ENCODE assay signal across 17 mouse cellular contexts in genomic region chr13:98539311-98539710, GRCm38 (mm10). TPM values are rescaled to one million over a fixed set of nuclear protein-coding genes. Genes with fewer than 3 reads are reported as not detected.
DNase-seq lines count a peak whose midpoint lies in the region; ATAC-seq and TF ChIP-seq lines count a peak whose summit lies in the region.
"Had no signal": no experiment of that assay in that cellular context is flagged by ENCODE, and none has a peak within 500 bp of the region (broad histone marks: within the 10 kb centered on the region; RNA-seq: fewer than 3 reads in every experiment).

No protein-coding gene starts in this region.

- no peaks in the 10 kb centered on the region for H3K9me3 ChIP-seq in liver, embryonic 14.5 days (ENCODE audit: control insufficient read depth, low read length)
- H3K9me3 ChIP-seq in forebrain, embryonic 11.5 days (ENCODE audit: control insufficient read depth, low read length), result no peaks in the 10 kb centered on the region
- H3K9me3 ChIP-seq: embryonic facial prominence, embryonic 12.5 days; hindbrain, embryonic 13.5 days; liver, embryonic 13.5 days had no signal

- H3K27me3 ChIP-seq in liver, embryonic 14.5 days (ENCODE audit: control insufficient read depth, insufficient read depth, low read length), result no peaks in the 10 kb centered on the region
- H3K27me3 ChIP-seq in C2C12 (ENCODE audit: control insufficient read depth, insufficient read depth, insufficient read length) (no peaks in the 10 kb centered on the region), Patski (no peaks in the 10 kb centered on the region)
- peaks cover 8% of the 10 kb centered on the region for H3K27me3 ChIP-seq in forebrain, embryonic 11.5 days (ENCODE audit: control insufficient read depth, insufficient read depth, low read length)
- H3K27me3 ChIP-seq: embryonic facial prominence, embryonic 12.5 days; liver, embryonic 13.5 days had no signal

- H3K4me3 ChIP-seq in liver, embryonic 14.5 days (ENCODE audit: insufficient read depth in 1 of 2, low read depth in 2 of 2, low read length in 2 of 2), result no peak overlapping the region
- no peak overlapping the region for H3K4me3 ChIP-seq in C2C12 (ENCODE audit: insufficient read depth, poor library complexity, severe bottlenecking)
- no peak overlapping the region for H3K4me3 ChIP-seq in forebrain, embryonic 11.5 days (ENCODE audit: low read depth, low read length)
- H3K4me3 ChIP-seq: embryonic facial prominence, embryonic 12.5 days; hindbrain, embryonic 13.5 days; layer of hippocampus, adult 2 months; liver, embryonic 13.5 days had no signal

- POLR2A ChIA-PET in Patski (lab: Charles Lee), result interaction anchor here (0.6 to 1.9 kb wide), 6 partner anchors 25 to 156 kb away, joined by 3 to 5 read pairs (median 4); partner anchors contain the start of gene Tmem171

- in situ Hi-C loops in Patski (cut with MboI; ENCODE audit: low pct_unique_long_range_greater_than_20kb), result loop anchor here (5.0 kb wide), 1 partner anchor 153 kb away; the partner anchor contains the start of gene Tmem171

- H3K9ac ChIP-seq in liver, embryonic 14.5 days (replicated peaks), result no peak overlapping the region
- no peak overlapping the region for H3K9ac ChIP-seq in forebrain, embryonic 11.5 days (ENCODE audit: low read length)
- H3K9ac ChIP-seq: embryonic facial prominence, embryonic 12.5 days; hindbrain, embryonic 13.5 days; liver, embryonic 13.5 days had no signal

- no peaks in the 10 kb centered on the region; a peak in 1 of 4 replicates for H3K4me1 ChIP-seq in liver, embryonic 14.5 days (replicated peaks; ENCODE audit: control insufficient read depth in 2 of 2, insufficient read depth in 2 of 2, low read length in 1 of 2)
- peaks cover 3% of the 10 kb centered on the region; the same call in 1 of the 2 replicates for H3K4me1 ChIP-seq in forebrain, embryonic 11.5 days (replicated peaks; ENCODE audit: control insufficient read depth, insufficient read depth, low read length)
- H3K4me1 ChIP-seq: liver, embryonic 13.5 days had no signal

- CTCF ChIA-PET in Patski (lab: Charles Lee), result interaction anchor here (1.8 to 1.9 kb wide), 2 partner anchors 40 to 154 kb away, joined by 4 read pairs; no protein-coding TSS in a partner anchor

- peak; percentile 4 to 16 (median 5) for DNase-seq in liver, embryonic 14.5 days (ENCODE audit: low read depth in 3 of 3, low spot score in 3 of 3)
- DNase-seq in liver, result no peak
- no peak for DNase-seq in Patski (ENCODE audit: low read depth, low spot score)
- peak; percentile 51 to 84 for DNase-seq in kidney, postnatal 36 days
- no peak for DNase-seq in forebrain, embryonic 11.5 days (ENCODE audit: low spot score)
- DNase-seq in adrenal gland, postnatal 25 days, result no peak
- DNase-seq: adrenal gland, postnatal 10 days; cerebellum, postnatal 36 days; gastrocnemius, postnatal 10 days; heart, postnatal 14 days; liver, embryonic 13.5 days; right cerebral cortex, adult 18-20 months had no signal

- TF ChIP-seq CTCF in liver, embryonic 14.5 days (IDR thresholded peaks at IDR 0.05; ENCODE audit: low read depth), result no peak
- TF ChIP-seq CTCF in C2C12 (IDR thresholded peaks at IDR 0.05; ENCODE audit: control insufficient read depth, insufficient read depth, insufficient read length) (no peak), Patski (IDR thresholded peaks at IDR 0.05) (no peak)

- H3K27ac ChIP-seq in liver, embryonic 14.5 days, result no peak overlapping the region
- no peak overlapping the region for H3K27ac ChIP-seq in forebrain, embryonic 11.5 days (ENCODE audit: low read depth, low read length)
- H3K27ac ChIP-seq: embryonic facial prominence, embryonic 12.5 days; hindbrain, embryonic 13.5 days; layer of hippocampus, adult 2 months; liver, embryonic 13.5 days had no signal

- TF ChIP-seq EP300 in liver, embryonic 14.5 days (IDR thresholded peaks at IDR 0.05; ENCODE audit: low read depth), result no peak

- no peak overlapping the region for H3K4me2 ChIP-seq in liver, embryonic 14.5 days (ENCODE audit: low read depth)
- H3K4me2 ChIP-seq in forebrain, embryonic 11.5 days (ENCODE audit: low read depth, low read length, severe bottlenecking), result no peak overlapping the region
- H3K4me2 ChIP-seq: embryonic facial prominence, embryonic 12.5 days; hindbrain, embryonic 13.5 days; liver, embryonic 13.5 days had no signal

- H3ac ChIP-seq in C2C12 (ENCODE audit: control insufficient read depth, insufficient read length, low read depth), result no peak overlapping the region

- no peak for ATAC-seq in liver, embryonic 14.5 days (ENCODE audit: insufficient read depth)
- peak; percentile 42 for ATAC-seq in Patski
- no peak for ATAC-seq in forebrain, embryonic 11.5 days (replicated peaks; ENCODE audit: low FRiP score)

- no peaks in the 10 kb centered on the region for H3K79me3 ChIP-seq in C2C12 (ENCODE audit: low read depth)

- WGBS in liver, embryonic 14.5 days (ENCODE audit: insufficient replicate concordance), result 55% methylated on average over 7 of the region's 7 CpGs
- WGBS in forebrain, embryonic 11.5 days, result 75% methylated on average over 7 of the region's 7 CpGs

- H3K36me3 ChIP-seq in liver, embryonic 14.5 days (replicated peaks; ENCODE audit: control insufficient read depth, insufficient read depth, low read depth), result no peaks in the 10 kb centered on the region
- H3K36me3 ChIP-seq in C2C12 (ENCODE audit: control insufficient read depth, insufficient read depth), result no peaks in the 10 kb centered on the region
- H3K36me3 ChIP-seq in forebrain, embryonic 11.5 days (ENCODE audit: control insufficient read depth, insufficient read depth, low read length), result no peaks in the 10 kb centered on the region
- H3K36me3 ChIP-seq: embryonic facial prominence, embryonic 12.5 days; hindbrain, embryonic 13.5 days; liver, embryonic 13.5 days had no signal

- no peaks in the 10 kb centered on the region for H3K79me2 ChIP-seq in C2C12 (ENCODE audit: control insufficient read depth, insufficient read depth)

TF ChIP-seq in C2C12, 6 proteins besides CTCF, POLR2A, EP300 and RAD21:
- peak; percentile 61 for TF ChIP-seq CEBPB (IDR thresholded peaks at IDR 0.05; ENCODE audit: low read depth)
- TF ChIP-seq MAX (IDR thresholded peaks at IDR 0.05), result no peak

RNA-seq across cellular contexts. Expression of gene Gm10320, which starts 47.5 kb away (rescaled TPM):
- 0.85 and 0.95 TPM in 2 replicates for polyA plus RNA-seq in liver, embryonic 14.5 days (2012; rRNA removed)
- polyA plus RNA-seq in liver, embryonic 14.5 days (2014; fragmentation: Nextera tagmentation; extraction: Ambion mirVana), result 0.96 and 1.1 TPM in 2 replicates
- 1.8 TPM for polyA plus RNA-seq in C2C12 (2012; fragmentation: generic; extraction: Trizol)
- 61.3 TPM for polyA plus RNA-seq in Patski (2021)
- 1.5 and 1.9 TPM in 2 replicates for polyA plus RNA-seq in forebrain, embryonic 11.5 days (2014; fragmentation: Nextera tagmentation; extraction: Ambion mirVana)
- total RNA-seq in adrenal gland, postnatal 25 days (2021), result not detected in 2 replicates
- total RNA-seq: gastrocnemius, postnatal 10 days; heart, postnatal 14 days; layer of hippocampus, adult 2 months; left cerebral cortex, postnatal 36 days had no signal

Comparison
In these comparisons a context has a peak if more than half of its experiments do, and no peak if none do; other contexts are left out.
1. DNase-seq: peak in liver, embryonic 14.5 days (3 of 3) and kidney, postnatal 36 days (2 of 2); none in liver (single experiment), Patski (single experiment), forebrain, embryonic 11.5 days (single experiment) and adrenal gland, postnatal 25 days (single experiment).
2. RNA of gene Gm10320, which starts 47.5 kb away (polyA plus RNA-seq): 61.3 TPM in Patski (single experiment); 1.5 to 1.9 TPM in forebrain, embryonic 11.5 days, 1.8 TPM in C2C12 (single experiment) and 0.85 to 1.1 TPM in liver, embryonic 14.5 days; every median in the first group is over 10 times any median in the second.